Mouse (Mus musculus): Measurements from ENCODE around the gene Grid1. TPM values are rescaled to one million over a fixed set of nuclear protein-coding genes. Genes with fewer than 3 reads are reported as not detected.

Gene Grid1
- total RNA-seq, 4 experiments from 2014 or later = 50.8 to 58.6 (median 55.0) TPM

DNA sequence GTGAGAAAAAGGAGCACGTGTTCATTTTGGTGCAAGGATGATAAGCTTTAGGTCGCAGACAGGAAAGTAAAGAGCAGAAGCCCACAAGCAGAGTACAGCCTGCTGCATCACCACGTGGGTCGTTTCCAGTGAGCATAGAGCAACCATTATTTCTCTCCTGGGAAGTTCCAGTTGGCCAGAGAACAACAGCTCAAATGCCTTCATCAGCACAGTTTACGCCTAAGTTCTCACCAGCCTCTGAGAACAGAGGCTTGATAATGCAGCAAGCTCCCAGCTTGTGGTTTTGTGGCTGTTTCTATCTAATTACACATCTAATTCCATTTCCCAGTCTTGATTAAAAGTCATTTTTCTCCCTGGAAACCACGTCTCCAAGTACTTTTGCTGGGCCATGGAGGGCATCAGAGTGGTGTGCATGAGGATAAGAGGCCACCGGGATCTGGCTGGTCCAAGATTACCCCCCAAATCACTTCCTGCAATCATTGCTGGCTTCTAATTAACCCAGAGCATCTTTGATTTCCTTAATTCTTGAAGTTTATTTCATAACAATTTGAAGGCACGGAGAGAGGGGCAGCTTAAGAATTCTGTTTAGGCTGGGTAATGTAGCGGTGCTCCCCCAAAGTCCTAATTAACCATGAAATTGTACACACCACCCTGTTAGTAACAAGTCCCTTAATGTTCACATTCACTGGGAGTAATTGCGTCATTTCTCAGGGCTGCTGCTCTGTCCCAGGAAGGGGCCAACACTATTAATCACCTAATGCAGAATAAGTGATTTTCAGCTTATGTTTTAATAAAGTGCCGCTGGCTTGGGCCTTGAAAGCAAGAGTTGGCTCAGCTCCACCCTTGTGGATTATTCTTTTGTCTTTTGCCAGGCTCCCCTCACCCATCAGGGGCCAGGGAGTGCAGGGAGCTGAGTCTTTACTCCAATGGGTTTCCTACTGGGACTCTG, 292.7 kb downstream of the Grid1 start:
- peak in 1 of 2 experiments; percentile 19 for DNase-seq (ENCODE audit: low spot score in 2 of 2)

GRCm38 (mm10) chr14:35113276-35113645, 293.4 kb downstream of the Grid1 start:
- no peak for DNase-seq (ENCODE audit: low spot score in 2 of 2)

GRCm38 (mm10) chr14:35115913-35116312, 296.0 kb downstream of the Grid1 start:
- DNase-seq (ENCODE audit: low spot score in 2 of 2) = no peak

- no peak for DNase-seq (ENCODE audit: low spot score in 2 of 2)
Measured at GRCm38 (mm10) chr14:35120089-35120488, 300.2 kb downstream of the Grid1 start.

GRCm38 (mm10) chr14:35120905-35121304, 301.0 kb downstream of the Grid1 start:
- DNase-seq (ENCODE audit: low spot score in 2 of 2) = no peak

DNA sequence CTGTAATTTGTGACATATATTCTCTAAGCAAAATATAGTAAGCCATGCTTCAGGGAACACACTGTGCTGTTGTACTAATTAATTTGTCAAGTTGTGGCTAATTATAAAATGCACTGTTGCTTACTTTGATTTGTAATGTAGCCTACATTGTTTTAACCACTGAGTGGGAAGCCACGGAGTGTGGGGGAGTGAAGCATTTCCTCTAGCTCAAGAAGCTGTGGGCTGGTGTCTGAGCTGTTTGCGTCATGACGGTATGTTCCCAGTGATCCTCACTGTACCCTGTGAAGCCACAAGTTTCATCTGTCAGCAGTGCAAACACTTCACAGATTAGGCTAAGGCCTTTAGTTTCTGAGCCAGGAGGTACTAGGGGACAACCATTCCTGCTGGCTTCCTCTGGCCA, 302.2 kb downstream of the Grid1 start:
- DNase-seq (ENCODE audit: low spot score in 2 of 2) = peak; percentile 32 to 46

GRCm38 (mm10) chr14:35123260-35123875, 303.5 kb downstream of the Grid1 start:
- no peak for DNase-seq (ENCODE audit: low spot score in 2 of 2)

GRCm38 (mm10) chr14:35127616-35128015, 307.7 kb downstream of the Grid1 start:
- no peak for DNase-seq (ENCODE audit: low spot score in 2 of 2)

GRCm38 (mm10) chr14:35135056-35135455, 315.1 kb downstream of the Grid1 start:
- DNase-seq (ENCODE audit: low spot score in 2 of 2) = no peak

DNA sequence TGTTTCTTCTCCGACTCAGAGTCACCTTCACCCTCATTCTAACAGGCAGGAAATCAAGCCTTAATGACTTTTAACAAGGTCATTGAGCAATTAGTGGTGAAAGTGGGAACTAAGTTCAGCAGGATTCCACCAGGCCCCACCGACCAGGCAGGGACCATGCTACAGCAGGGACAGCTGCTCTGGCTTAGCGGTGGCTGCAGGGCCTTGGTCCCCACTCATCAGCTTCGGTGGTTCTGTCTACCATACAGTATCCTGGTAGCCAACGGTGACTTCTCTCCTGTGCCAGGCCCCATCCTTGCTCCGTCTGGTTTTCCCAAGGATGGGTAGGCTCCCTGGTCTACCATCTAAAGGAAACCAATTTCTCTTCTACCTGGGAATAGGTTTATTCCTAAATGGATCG, 318.2 kb downstream of the Grid1 start:
- no peak for DNase-seq (ENCODE audit: low spot score in 2 of 2)

DNA sequence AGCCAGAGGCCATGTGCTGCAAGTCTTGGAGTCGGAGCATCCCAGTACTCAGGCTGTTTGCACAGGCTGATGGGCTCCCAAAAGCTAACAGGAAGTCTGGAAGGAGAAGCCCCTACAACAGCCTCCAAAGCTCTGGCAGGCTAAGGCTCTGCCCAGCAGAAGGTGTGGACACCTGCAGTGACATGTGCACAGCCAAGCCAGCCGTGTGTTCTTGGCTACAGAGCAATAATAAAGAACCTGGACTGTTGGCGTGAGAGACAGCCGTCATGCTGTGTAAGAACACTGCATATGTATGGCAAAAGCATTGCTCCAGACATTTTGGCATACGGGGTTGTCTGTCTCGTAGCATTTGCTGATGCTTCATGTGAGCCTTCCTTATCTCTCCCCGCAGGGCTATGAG, 319.9 kb downstream of the Grid1 start:
- no peak for DNase-seq (ENCODE audit: low spot score in 2 of 2)

- no peak for DNase-seq (ENCODE audit: low spot score in 2 of 2)
Measured at GRCm38 (mm10) chr14:35152450-35152849, 332.5 kb downstream of the Grid1 start.

DNA sequence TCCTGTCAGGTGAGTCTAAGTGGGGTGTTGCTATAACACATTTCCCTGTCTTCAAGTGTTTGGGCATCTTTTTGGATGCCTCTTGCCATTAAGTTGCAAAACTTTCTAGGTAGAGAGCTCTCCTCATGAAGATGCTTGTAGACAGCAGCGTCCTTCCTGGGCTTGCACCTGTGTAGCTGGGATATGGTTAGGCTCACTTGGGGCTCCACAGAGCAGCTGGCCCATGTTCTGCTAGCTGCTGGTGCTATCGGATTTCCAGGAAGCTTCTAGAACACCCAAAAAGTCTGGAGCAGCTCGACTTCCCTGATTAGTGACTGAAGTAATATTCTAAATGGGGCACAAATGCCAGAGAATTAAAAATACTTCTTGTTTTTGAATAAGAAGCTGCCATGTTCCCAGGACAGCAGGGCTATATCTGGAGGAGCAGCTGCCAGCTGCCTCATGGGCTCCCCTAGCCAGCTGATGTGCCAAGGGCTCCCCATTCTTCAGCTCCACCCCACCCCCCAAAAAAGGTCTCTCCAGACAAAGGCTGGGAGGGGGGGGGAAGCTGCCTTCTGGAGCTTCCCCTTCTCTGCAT, 333.9 kb downstream of the Grid1 start:
- peak in 1 of 2 experiments; percentile 35 for DNase-seq (ENCODE audit: low spot score in 2 of 2)

DNA sequence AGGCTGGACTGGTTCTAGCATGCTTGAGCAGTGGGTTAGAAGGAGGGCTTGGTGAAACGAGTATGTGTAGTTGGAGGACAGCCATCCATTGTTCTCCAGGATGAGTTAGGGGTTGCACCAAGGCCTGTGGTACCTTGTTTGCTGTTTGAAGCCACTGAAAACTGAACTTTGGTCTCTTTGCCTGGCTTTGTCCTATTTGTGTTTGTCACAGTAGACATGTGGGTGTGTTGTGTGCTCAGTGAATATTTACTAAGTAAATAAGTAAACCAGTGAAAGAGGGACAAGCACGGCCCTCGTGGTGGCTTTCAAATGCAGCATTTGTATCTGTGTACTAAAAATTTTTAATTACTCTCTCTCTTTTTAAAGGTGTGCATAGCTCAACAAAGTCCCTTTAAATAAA, 334.5 kb downstream of the Grid1 start:
- DNase-seq (ENCODE audit: low spot score in 2 of 2) = no peak

- DNase-seq (ENCODE audit: low spot score in 2 of 2) = no peak
Measured at GRCm38 (mm10) chr14:35157069-35157655, 337.3 kb downstream of the Grid1 start.

DNA sequence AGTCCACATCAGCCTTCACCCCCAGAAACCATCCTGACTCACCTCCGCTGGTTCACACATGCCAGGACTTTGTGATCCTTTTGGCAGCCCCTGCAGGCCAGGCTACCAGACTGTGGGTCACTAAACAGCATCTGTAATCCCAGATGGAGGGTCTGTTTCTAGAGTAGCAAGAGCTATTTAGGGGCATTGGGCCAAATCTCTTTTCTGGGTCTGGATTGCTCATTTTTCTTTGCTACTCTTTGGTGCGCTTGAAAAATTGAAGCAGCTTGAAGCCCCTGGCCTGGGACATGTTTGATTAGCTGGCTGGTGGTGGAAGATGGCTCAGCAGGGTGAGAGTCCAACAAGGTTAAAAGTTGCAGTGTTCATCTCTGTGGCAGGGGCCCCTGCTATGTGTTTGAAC, 339.4 kb downstream of the Grid1 start:
- no peak for DNase-seq (ENCODE audit: low spot score in 2 of 2)

DNA sequence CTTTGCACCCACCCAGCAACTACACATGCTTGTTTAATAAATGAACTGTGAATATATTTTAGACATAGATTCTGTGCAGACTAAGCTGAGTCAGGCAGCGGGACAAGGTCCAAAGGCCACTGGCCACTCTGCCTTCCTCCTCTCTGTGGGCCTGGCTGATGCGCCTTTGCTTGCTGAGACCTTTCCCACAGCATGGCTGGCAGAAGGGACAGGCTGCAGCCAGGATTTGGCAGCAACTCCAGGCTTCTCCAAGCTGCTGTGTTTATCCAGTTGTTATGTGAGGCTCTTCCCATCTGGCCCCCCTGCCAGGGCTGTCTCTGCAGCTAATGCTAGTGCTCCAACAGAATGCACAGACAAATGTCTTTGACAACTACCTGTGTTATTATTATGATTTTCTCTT, 347.5 kb downstream of the Grid1 start:
- no peak for DNase-seq (ENCODE audit: low spot score in 2 of 2)

DNA sequence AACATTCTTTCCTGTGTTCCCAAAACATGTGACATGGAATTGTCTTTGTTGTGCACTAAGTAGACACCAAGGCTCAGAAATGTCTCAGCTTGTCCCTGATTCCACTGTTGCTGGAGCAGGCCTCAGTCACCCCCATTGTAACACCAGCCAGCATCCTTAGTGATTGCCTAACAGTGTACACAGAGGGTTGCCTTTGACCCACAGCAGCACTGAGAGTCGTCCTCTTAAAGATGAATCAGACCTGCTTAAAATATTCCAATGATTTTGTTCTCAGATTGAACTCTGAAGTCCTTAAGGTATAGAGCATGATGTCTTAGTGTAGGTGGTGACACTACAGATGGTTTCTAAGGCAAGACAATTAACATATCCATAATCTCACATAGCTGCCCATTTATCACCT, 354.0 kb downstream of the Grid1 start:
- DNase-seq (ENCODE audit: low spot score in 2 of 2) = no peak

DNA sequence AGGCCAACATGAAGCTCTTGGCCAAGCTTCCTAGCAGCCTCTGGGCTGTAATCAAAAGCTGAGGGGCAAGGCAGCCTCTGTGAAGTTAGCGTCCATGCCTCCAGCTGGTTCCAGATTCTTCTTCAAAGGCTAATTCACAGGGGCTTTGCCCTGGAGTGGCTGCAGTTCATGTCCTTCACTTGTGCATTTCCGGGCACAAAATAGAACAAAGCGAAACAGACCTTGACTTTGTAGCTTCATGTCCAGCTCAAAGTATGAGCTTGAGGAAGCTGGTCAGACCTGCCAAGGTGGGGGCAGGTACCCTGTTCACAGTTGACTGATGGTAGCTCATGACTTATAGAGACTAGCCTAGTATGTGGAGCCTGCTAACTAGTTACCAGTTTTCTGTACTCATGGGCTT, 356.1 kb downstream of the Grid1 start:
- no peak for DNase-seq (ENCODE audit: low spot score in 2 of 2)

- no peak for DNase-seq (ENCODE audit: low spot score in 2 of 2)
Measured at GRCm38 (mm10) chr14:35179076-35179475, 359.2 kb downstream of the Grid1 start.

DNA sequence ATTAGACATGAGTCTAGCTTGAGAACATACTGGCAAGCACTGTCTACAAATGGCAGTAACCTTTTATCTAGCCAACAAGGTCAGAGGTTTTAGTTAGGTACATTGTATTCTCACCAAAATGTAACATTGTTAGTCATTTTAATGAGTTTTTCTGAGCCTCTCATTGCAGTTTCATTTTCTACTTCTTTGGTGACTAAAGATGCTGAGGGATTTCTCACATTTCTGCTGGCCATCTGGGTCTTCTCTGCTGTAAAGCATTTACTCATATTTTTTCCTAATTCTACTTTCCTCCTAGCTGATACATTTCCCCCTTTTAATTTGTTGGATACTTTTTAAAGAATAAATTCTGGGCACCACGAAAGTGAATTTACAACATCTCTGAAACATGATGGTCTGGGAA, 365.5 kb downstream of the Grid1 start:
- DNase-seq (ENCODE audit: low spot score in 2 of 2) = no peak

DNA sequence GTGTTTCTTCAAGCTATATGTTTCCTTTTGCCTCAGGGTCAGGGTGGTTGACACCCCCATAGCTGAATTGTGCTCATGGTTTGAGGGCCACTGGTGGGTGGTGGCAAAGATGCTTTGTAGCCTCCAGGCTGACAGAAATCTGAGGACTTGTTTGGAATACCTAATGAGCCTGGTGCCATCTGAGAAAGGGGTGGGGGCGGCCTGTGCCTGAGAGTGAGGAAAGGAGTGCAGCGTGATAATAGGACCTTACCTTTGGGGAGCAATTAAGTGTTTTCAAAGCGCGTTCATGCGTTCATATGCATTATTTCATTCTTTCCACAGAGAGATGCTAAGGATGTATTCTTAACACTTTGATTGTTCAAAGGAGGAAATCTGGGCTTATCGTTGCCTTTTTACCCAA, 372.3 kb downstream of the Grid1 start:
- no peak for DNase-seq (ENCODE audit: low spot score in 2 of 2)
